Mouse (Mus musculus): ENCODE results near the gene Klhl26.

Gene Klhl26

DNA sequence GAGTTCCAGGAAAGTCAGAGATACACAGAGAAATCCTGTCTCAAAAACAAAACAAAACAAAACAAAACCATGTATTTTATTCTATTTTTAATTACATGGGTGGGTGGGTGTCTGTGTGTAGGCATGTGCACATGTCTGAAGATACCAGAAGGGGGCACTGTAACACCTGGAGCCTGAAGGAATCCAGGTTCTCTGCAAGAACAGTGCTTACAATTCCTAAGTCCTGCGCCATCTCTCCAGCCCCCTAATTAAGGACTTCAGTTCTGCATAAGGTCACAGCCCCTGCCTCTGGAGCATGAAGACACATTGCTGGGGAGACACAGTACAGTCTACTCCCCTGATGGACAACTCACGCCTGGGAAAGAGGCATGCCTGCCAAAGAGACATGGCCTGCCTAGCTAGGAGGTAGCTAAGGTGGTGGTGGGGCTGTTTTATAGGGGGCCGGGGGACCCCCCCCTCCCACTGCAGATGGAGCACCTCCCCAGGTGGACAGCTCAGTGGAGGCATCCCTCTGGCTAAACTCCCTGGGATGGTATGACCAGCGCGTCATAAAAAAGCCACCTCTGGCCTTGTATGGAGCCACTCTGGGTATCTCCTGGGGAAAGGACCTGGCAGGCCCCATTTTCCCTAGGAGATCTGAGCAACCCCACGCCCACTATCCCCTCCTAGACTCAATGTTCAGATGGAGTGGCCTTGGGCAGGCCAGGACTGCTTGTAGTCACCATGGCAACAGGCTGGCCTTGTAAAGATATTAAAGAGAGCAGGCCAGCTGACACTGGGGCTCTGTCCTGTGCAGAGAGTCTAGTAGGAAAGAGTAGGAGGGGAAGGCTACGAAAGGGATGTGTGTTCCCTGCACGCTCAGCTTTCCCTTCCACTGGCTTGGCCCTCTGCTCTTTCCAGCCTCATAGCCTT, 61.0 kb downstream of the Klhl26 start:
- in situ Hi-C loops (cut with MboI, MseI) = loop anchor here in 1 of 2 experiments (5.0 to 10.0 kb wide), 2 partner anchors 89 to 147 kb away; partner anchors contain the start of gene Rex1bd

DNA sequence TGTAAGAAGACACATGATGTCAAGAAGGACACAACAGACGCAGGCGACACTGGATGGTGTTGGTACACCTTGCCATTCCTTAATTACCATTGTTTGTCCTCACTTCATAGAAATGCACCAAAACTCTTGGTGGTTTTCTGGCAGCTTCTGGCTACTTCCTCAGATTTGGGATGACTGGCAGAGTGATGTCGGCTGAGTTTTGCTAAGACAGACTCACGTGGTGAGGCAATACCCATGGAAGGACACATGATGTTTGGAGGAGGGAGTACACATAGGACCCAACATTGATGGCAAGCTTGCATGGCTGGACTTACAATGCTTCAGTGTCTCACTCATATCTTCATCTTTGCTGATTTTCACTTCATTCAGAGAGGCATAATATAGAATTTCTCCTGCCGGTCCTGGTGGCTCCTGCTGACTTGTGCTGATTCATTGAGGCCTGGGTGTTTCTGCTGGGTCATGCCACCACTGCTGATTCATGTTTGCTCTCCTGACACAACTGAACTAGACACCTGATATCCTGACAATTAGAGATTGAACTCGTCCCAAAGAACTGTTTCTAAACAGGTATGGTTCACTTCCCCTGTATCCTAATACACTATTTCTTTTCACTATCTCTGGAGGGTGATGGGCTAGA, 62.3 kb downstream of the Klhl26 start:
- in situ Hi-C loops (cut with MboI, MseI) = loop anchor here in 1 of 2 experiments (10.0 kb wide), 1 partner anchor 90 kb away; the partner anchor contains the start of gene Rex1bd

DNA sequence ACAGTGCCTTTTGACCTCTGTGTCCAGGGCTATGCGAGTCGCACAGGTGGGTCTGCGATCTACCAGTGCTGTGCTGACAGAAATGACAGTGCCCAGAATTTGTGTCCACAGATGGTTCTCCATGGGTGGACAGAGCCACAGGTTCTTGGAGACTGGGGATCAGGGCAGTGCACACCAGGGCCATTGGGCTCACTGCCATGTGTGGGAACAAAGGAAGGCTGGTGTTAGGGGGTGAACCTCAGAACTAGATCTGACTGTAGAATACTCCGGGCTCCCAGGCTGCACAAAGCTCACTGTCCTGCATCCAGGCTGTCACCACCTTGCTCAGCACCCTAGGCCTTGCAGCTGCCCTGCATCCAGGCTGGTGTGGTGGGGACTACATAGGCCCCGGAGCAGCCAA, 66.5 kb downstream of the Klhl26 start:
- in situ Hi-C loops (cut with MboI, MseI) = loop anchor here in 1 of 2 experiments (10.0 kb wide), 1 partner anchor 95 kb away; the partner anchor contains the start of gene Rex1bd

DNA sequence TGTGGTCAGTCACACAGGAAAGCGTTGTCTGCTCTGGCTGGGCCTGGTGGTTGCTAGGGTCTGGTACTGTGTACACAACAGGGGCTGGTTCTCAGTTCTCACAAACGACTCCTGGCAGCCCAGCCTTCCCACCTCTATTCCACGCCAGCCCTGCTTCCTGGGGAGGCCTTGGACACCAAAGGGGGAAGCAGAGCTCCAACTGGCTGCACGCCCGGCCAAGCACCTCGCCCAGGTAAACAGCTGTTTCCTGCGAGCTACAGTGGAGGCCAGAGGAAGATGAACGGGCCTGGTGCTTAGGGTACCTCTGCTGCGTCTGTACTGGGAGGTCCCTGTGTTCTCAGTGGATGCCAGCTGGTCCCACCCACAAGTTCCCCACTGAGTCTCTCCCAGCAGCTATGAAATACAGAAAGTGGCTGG, 67.3 kb downstream of the Klhl26 start:
- in situ Hi-C loops (cut with MboI, MseI) = no loop called here

DNA sequence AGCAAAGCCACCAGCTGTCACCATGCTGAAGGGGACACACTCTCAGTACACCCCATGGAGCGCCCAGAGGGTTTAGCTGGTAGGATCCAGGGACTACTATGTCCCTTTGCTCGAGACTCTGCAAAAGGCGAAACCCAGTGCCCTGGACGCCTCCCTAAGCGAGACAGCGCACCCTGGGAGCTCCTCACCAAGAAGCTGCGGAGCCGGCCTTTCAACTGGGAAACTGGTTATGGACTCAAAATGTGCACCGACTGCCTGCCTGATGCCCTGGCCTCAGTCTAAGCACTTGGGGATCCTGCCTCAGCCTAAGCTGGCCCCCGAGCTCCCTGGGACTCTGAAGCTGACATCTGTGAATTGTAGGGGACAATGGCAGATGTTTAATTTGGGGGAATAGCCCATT, 67.7 kb downstream of the Klhl26 start:
- in situ Hi-C loops (cut with MboI, MseI) = no loop called here

DNA sequence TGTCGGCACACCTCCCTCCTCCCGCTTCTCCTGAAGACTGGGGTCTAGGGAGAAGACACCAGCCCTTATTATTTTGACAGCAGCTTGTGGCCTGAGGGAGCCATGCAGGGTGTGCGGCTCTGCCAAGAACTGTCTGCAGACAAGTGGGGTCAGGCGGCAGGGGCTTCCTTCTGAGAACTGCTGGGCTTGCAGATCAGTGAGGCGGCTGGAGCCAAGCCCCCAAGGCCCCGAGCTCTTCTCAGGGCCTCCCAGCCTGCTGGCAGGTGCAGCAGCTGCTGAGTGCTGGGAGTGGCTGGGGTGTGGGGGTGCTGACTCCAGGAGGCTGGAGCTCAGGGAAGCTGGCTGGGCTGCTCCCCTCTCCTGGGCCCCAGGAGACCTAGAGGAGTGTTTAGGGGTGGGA, 68.5 kb downstream of the Klhl26 start:
- in situ Hi-C loops (cut with MboI, MseI) = no loop called here

DNA sequence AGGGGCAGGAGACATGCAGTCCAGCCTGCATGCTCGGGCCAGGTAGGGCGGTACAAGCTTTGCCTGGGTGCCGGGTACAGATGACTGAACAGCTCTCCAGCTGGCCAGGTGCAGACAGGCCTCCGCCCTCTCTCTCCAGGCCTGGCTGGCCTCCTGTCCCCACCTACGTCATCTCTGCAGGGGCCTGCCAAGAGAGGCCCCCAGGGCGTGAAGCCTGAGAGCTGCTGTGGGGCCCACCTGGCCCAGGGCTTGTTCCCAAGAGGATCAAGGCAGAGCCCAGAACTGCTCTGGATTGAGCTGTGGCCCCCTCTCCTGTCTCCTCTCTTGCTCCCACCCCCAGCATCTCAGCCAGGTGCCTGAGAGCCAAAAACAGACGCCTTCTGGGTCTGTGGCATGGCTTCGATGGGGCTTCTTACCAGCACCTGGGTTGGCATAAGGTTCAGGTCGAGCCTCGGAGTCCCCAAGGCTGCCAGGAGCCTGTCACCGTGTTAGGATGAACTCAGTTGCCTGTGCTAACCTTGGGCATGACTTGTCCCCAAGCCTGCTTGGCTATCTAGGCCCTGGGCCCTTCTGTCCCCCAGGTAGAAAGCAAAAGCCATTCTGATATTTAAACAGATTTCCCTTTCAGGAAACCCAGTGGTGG, 70.2 kb downstream of the Klhl26 start:
- in situ Hi-C loops (cut with MboI, MseI) = no loop called here

DNA sequence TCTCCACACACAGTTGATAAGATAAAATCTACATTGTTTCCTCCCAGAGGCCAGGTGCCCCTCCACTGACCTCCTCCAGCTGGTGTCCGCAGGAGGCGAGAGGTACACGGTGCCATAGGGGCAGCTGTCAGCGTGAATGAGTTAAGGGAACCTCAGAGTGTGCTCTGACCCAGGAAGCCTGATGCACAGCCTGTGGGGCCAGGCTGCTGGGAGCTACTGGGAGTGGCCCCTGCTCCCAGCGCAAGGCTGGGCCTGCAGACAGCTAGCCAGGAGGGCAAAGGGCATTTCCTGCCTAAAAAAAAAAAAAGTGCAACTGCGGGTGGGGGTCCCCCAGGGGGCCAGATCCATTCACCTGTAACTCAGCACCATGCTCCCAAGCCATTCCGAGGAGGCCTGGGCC, 71.6 kb downstream of the Klhl26 start:
- in situ Hi-C loops (cut with MboI, MseI) = no loop called here

DNA sequence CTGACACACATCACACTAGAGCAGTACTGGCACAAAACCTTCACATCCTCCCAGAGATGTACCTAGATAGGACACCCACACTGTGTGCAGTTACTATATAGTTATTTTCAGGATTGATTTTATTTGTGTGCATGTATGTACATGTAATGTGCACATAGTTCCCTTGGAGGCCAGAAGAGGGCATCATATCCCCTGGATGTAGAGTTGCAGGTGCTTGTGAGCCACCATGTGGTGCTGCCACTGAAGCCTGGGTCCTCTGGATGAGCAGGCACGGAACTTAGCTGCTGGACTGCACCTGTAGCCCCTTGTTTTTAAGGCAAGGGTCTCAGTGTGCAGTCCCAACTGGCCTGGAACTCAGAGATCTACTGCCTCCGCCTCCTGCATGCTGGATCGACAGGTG, 72.6 kb downstream of the Klhl26 start:
- in situ Hi-C loops (cut with MboI, MseI) = no loop called here
